ENCODE assay signal across 8 mouse cellular contexts in genomic region chr10:6916545-6917257, GRCm38 (mm10).
DNase-seq lines count a peak whose midpoint lies in the region; ATAC-seq and TF ChIP-seq lines count a peak whose summit lies in the region.

No protein-coding gene starts in this region.

- peak; percentile 84 for ATAC-seq in forebrain, embryonic 14.5 days
- ATAC-seq in kidney, postnatal 0 days (replicated peaks; ENCODE audit: low FRiP score, low read depth) = peak; percentile 59; the same call in 1 of the 2 replicates
- ATAC-seq in limb, embryonic 14.5 days (ENCODE audit: low FRiP score, low read depth) = peak; percentile 88
- ATAC-seq in neural tube, embryonic 15.5 days (ENCODE audit: low FRiP score) = peak; percentile 87

- no peak overlapping the region for H3K4me3 ChIP-seq in forebrain, embryonic 14.5 days (ENCODE audit: low read depth, low read length)
- H3K4me3 ChIP-seq in kidney, postnatal 0 days (replicated peaks; ENCODE audit: low read depth, low read length) = no peak overlapping the region
- H3K4me3 ChIP-seq in limb, embryonic 14.5 days (replicated peaks; ENCODE audit: low read length) = no peak overlapping the region
- no peak overlapping the region for H3K4me3 ChIP-seq in neural tube, embryonic 15.5 days (replicated peaks)

- no peak overlapping the region for H3K4me2 ChIP-seq in forebrain, embryonic 14.5 days (ENCODE audit: low read length)
- no peak overlapping the region for H3K4me2 ChIP-seq in kidney, postnatal 0 days (ENCODE audit: low read length)
- no peak overlapping the region for H3K4me2 ChIP-seq in limb, embryonic 14.5 days (replicated peaks; ENCODE audit: low read depth, low read length, severe bottlenecking)
- peak overlapping the region; percentile 21 for H3K4me2 ChIP-seq in neural tube, embryonic 15.5 days

- no peaks in the 10 kb centered on the region for H3K9me3 ChIP-seq in forebrain, embryonic 14.5 days (replicated peaks; ENCODE audit: control insufficient read depth, low read length)
- no peaks in the 10 kb centered on the region for H3K9me3 ChIP-seq in kidney, postnatal 0 days (replicated peaks; ENCODE audit: low read length)
- H3K9me3 ChIP-seq in limb, embryonic 14.5 days (ENCODE audit: control insufficient read depth, low read length) = no peaks in the 10 kb centered on the region
- H3K9me3 ChIP-seq in neural tube, embryonic 15.5 days (replicated peaks) = no peaks in the 10 kb centered on the region

- no peaks in the 10 kb centered on the region; the same call in 1 of the 2 replicates for H3K4me1 ChIP-seq in forebrain, embryonic 14.5 days (ENCODE audit: control insufficient read depth, insufficient read depth, low read length)
- no peaks in the 10 kb centered on the region for H3K4me1 ChIP-seq in kidney, postnatal 0 days (replicated peaks; ENCODE audit: insufficient read depth, low read length)
- no peaks in the 10 kb centered on the region for H3K4me1 ChIP-seq in limb, embryonic 14.5 days (ENCODE audit: control insufficient read depth, insufficient read depth, low read length)
- peaks cover 14% of the 10 kb centered on the region for H3K4me1 ChIP-seq in neural tube, embryonic 15.5 days

- no peak overlapping the region for H3K9ac ChIP-seq in forebrain, embryonic 14.5 days (ENCODE audit: low read length)
- H3K9ac ChIP-seq in kidney, postnatal 0 days (ENCODE audit: low read depth, low read length) = no peak overlapping the region
- no peak overlapping the region for H3K9ac ChIP-seq in limb, embryonic 14.5 days (ENCODE audit: low read depth, low read length, severe bottlenecking)
- H3K9ac ChIP-seq in neural tube, embryonic 15.5 days (replicated peaks) = no peak overlapping the region

- 12% methylated on average over 6 of the region's 6 CpGs for WGBS in forebrain, embryonic 14.5 days
- WGBS in kidney, postnatal 0 days = 13% methylated on average over 6 of the region's 6 CpGs
- 20% methylated on average over 6 of the region's 6 CpGs for WGBS in limb, embryonic 14.5 days
- WGBS in neural tube, embryonic 15.5 days = 9% methylated on average over 6 of the region's 6 CpGs

- H3K36me3 ChIP-seq in forebrain, embryonic 14.5 days (ENCODE audit: control insufficient read depth, insufficient read depth, low read length) = no peaks in the 10 kb centered on the region
- H3K36me3 ChIP-seq in kidney, postnatal 0 days (ENCODE audit: insufficient read depth, low read length) = no peaks in the 10 kb centered on the region
- no peaks in the 10 kb centered on the region for H3K36me3 ChIP-seq in limb, embryonic 14.5 days (ENCODE audit: control insufficient read depth, insufficient read depth, low read length)
- H3K36me3 ChIP-seq in neural tube, embryonic 15.5 days = no peaks in the 10 kb centered on the region

- peak; percentile 95 for DNase-seq in 3T3-L1 (ENCODE audit: low read depth, low spot score)
- peak; percentile 82 for DNase-seq in cerebellum, adult 11-12 months
- DNase-seq in forebrain, embryonic 14.5 days (ENCODE audit: low spot score) = peak; percentile 93
- peak; percentile 95 for DNase-seq in kidney, postnatal 0 days (ENCODE audit: low spot score)
- DNase-seq in limb, embryonic 14.5 days (ENCODE audit: low spot score) = peak; percentile 82
- no peak for DNase-seq in gastrocnemius, postnatal 4 days (ENCODE audit: low spot score in 2 of 2)
- no peak for DNase-seq in spleen, adult 18-20 months

- H3K27me3 ChIP-seq in forebrain, embryonic 14.5 days (replicated peaks; ENCODE audit: control insufficient read depth, insufficient read depth, low read length) = no peaks in the 10 kb centered on the region
- no peaks in the 10 kb centered on the region for H3K27me3 ChIP-seq in kidney, postnatal 0 days (ENCODE audit: insufficient read depth, low read length)
- no peaks in the 10 kb centered on the region for H3K27me3 ChIP-seq in limb, embryonic 14.5 days (ENCODE audit: control insufficient read depth, insufficient read depth, low read length)
- no peaks in the 10 kb centered on the region for H3K27me3 ChIP-seq in neural tube, embryonic 15.5 days (replicated peaks)

- no peak for TF ChIP-seq CTCF in kidney, postnatal 0 days (IDR thresholded peaks at IDR 0.05; ENCODE audit: low read depth)

- peak overlapping the region; percentile 5; the same call in 1 of the 2 replicates for H3K27ac ChIP-seq in forebrain, embryonic 14.5 days (ENCODE audit: low read depth, low read length)
- no peak overlapping the region; the same call in 1 of the 2 replicates for H3K27ac ChIP-seq in kidney, postnatal 0 days
- H3K27ac ChIP-seq in limb, embryonic 14.5 days (replicated peaks; ENCODE audit: low read depth, low read length) = no peak overlapping the region
- H3K27ac ChIP-seq in neural tube, embryonic 15.5 days (replicated peaks) = peak overlapping the region; percentile 70

- TF ChIP-seq POLR2A in limb, embryonic 14.5 days (IDR thresholded peaks at IDR 0.05; ENCODE audit: borderline replicate concordance, extremely low read depth, insufficient read depth, insufficient read length) = no peak

Comparison
In these comparisons a context has a peak if more than half of its experiments do, and no peak if none do; other contexts are left out.
1. DNase-seq: peak in 3T3-L1 (single experiment), cerebellum, adult 11-12 months (single experiment), forebrain, embryonic 14.5 days (single experiment), kidney, postnatal 0 days (single experiment) and limb, embryonic 14.5 days (single experiment); none in gastrocnemius, postnatal 4 days (0 of 2) and spleen, adult 18-20 months (0 of 2).
2. H3K27ac ChIP-seq: peak in forebrain, embryonic 14.5 days (single experiment) and neural tube, embryonic 15.5 days (single experiment); none in kidney, postnatal 0 days (single experiment) and limb, embryonic 14.5 days (single experiment).
3. Peak in every context shown above with its lines, with median percentiles within 50 percentile points of each other: ATAC-seq.